Mouse (Mus musculus) heart, postnatal 36 days (tissue): ENCODE data around the gene E330021D16Rik. TPM values are rescaled to one million over a fixed set of nuclear protein-coding genes. Genes with fewer than 3 reads are reported as not detected.

ENCODE experiments used
- total RNA-seq, 2 experiments: library from RNA; stranded (reverse); gene quantifications; 2 replicates each; pipeline ENCODE4 v1.2.3; 2021

The E330021D16Rik gene
- total RNA-seq, 2 experiments from 2014 or later: not detected

Other genes starting within 250 kb of the E330021D16Rik start
- not detected for gene Grin2b, start 242.1 kb downstream of the E330021D16Rik start, total RNA-seq
- gene Gm8994, start 88.0 kb downstream of the E330021D16Rik start, total RNA-seq: not detected
- 10 to 100 TPM; 78.1 to 88.5 TPM for gene Atf7ip, start 90.6 kb upstream of the E330021D16Rik start, total RNA-seq
- gene Plbd1, start 246.4 kb upstream of the E330021D16Rik start, total RNA-seq: 10 to 100 TPM; 46.5 TPM